16 mouse cellular contexts compared by ENCODE assay signal in the genomic region with DNA sequence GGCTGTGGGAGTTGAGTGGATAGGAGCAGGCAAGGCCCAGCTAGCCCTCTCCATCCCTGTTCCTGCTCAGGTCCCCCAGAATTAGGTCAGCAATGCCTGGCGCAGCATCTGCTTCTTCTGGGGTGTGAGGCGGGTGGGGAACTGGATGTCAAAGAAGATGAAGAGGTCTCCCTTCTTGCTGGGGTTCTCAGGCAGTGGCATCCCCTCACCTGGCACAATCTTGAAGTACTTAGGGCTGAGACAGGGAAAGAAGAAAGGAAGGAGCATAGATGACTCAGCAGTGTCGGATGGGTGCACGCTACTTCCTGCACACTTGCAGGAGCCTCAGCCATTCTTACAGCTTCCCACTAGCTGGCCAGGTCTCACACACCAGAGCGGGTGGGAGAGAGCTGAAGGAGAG. TPM values are rescaled to one million over a fixed set of nuclear protein-coding genes. Genes with fewer than 3 reads are reported as not detected.
A peak's percentile ranks its signal among the peaks of the same experiment; 100 is the strongest.
DNase-seq lines count a peak whose midpoint lies in the region; ATAC-seq lines count a peak whose summit lies in the region.
"Had no signal": no experiment of that assay in that cellular context is flagged by ENCODE, and none has a peak within 500 bp of the region (broad histone marks: within the 10 kb centered on the region; RNA-seq: fewer than 3 reads in every experiment).

No protein-coding gene starts in this region.

- H3K4me1 ChIP-seq in midbrain, embryonic 10.5 days: 0 out of 2 replicates have a peak, but pooled peaks cover 7% of the 10 kb centered on the region
- H3K4me1 ChIP-seq in midbrain, embryonic 13.5 days (replicated peaks): 0 out of 2 replicates have a peak, but pooled peaks cover 4% of the 10 kb centered on the region
- H3K4me1 ChIP-seq: embryonic facial prominence, embryonic 13.5 days; midbrain, embryonic 12.5 days had no signal

- no peak for DNase-seq in midbrain, embryonic 10.5 days (ENCODE audit: low spot score)
- peak; percentile 54 for DNase-seq in thymus, postnatal 4 days
- DNase-seq in layer of hippocampus, postnatal 25 days (ENCODE audit: extremely low spot score in 1 of 2, low spot score in 1 of 2): no peak
- no peak for DNase-seq in cerebellum, postnatal 4 days (ENCODE audit: low spot score in 2 of 2)
- no peak for DNase-seq in urinary bladder, postnatal 36 days (ENCODE audit: low spot score in 2 of 2)
- DNase-seq: adrenal gland, adult 2 months; cerebellum, adult 11 months; right cerebral cortex, postnatal 4 days had no signal

- no peak for ATAC-seq in midbrain, embryonic 13.5 days
- ATAC-seq in erythroblast, adult 5-6 weeks (replicated peaks; ENCODE audit: low FRiP score, poor library complexity, severe bottlenecking): peak; percentile 8
- peak; percentile 36 for ATAC-seq in megakaryocyte progenitor cell, adult 5-6 weeks (replicated peaks; ENCODE audit: poor library complexity)

- peaks cover 18% of the 10 kb centered on the region for H3K36me3 ChIP-seq in midbrain, embryonic 10.5 days
- H3K36me3 ChIP-seq in midbrain, embryonic 13.5 days: peaks cover 7% of the 10 kb centered on the region; the same call in 1 of the 2 replicates

- H3K27me3 ChIP-seq in midbrain, embryonic 10.5 days (ENCODE audit: low read depth, poor library complexity, severe bottlenecking): no peaks in the 10 kb centered on the region
- H3K27me3 ChIP-seq in midbrain, embryonic 13.5 days: no peaks in the 10 kb centered on the region
- H3K27me3 ChIP-seq: embryonic facial prominence, embryonic 13.5 days; limb, embryonic 12.5 days had no signal

- 91% methylated on average over 5 of the region's 5 CpGs for WGBS in midbrain, embryonic 10.5 days
- 88% methylated on average over 5 of the region's 5 CpGs for WGBS in midbrain, embryonic 13.5 days

- no peak overlapping the region for H3K4me2 ChIP-seq in midbrain, embryonic 13.5 days (replicated peaks)
- H3K4me2 ChIP-seq: embryonic facial prominence, embryonic 13.5 days; heart, embryonic 11.5 days; limb, embryonic 12.5 days; midbrain, embryonic 12.5 days had no signal

- H3K9me3 ChIP-seq in midbrain, embryonic 10.5 days (replicated peaks): no peaks in the 10 kb centered on the region
- no peaks in the 10 kb centered on the region for H3K9me3 ChIP-seq in midbrain, embryonic 13.5 days
- H3K9me3 ChIP-seq: embryonic facial prominence, embryonic 13.5 days; limb, embryonic 12.5 days; midbrain, embryonic 12.5 days had no signal

- H3K27ac ChIP-seq in midbrain, embryonic 10.5 days (replicated peaks): 0 out of 2 replicates have a peak overlapping the region, but pooled peaks have one; percentile 13
- H3K27ac ChIP-seq in midbrain, embryonic 13.5 days: no peak overlapping the region
- H3K27ac ChIP-seq: embryonic facial prominence, embryonic 13.5 days; limb, embryonic 12.5 days; midbrain, embryonic 12.5 days had no signal

- no peak overlapping the region for H3K9ac ChIP-seq in midbrain, embryonic 13.5 days (replicated peaks)
- H3K9ac ChIP-seq: embryonic facial prominence, embryonic 13.5 days; limb, embryonic 12.5 days; midbrain, embryonic 12.5 days had no signal

- H3K4me3 ChIP-seq in midbrain, embryonic 10.5 days: no peak overlapping the region
- H3K4me3 ChIP-seq in midbrain, embryonic 13.5 days (replicated peaks): no peak overlapping the region
- H3K4me3 ChIP-seq: embryonic facial prominence, embryonic 13.5 days; limb, embryonic 12.5 days; midbrain, embryonic 12.5 days had no signal

RNA-seq across cellular contexts. Expression of a gene that starts 9.9 kb away (rescaled TPM):
- 81.4 and 93.1 TPM in 2 replicates for polyA plus RNA-seq in midbrain, embryonic 10.5 days (2016; fragmentation: Nextera tagmentation; extraction: Ambion mirVana)
- polyA plus RNA-seq in midbrain, embryonic 13.5 days (2015; fragmentation: Nextera tagmentation; extraction: Ambion mirVana): 51.9 and 52.5 TPM in 2 replicates
- 1,034 and 1,242 TPM in 2 replicates for total RNA-seq in erythroblast, adult 5-6 weeks (2015; ENCODE audit: low replicate concordance)
- 1,143 and 1,228 TPM in 2 replicates for total RNA-seq in erythroblast, adult 5-6 weeks (2017; ENCODE audit: low replicate concordance)
- total RNA-seq in megakaryocyte progenitor cell, adult 5-6 weeks (2015): 208 and 232 TPM in 2 replicates
- total RNA-seq in megakaryocyte progenitor cell, adult 5-6 weeks (2017): 90.4 and 97.3 TPM in 2 replicates
- total RNA-seq in layer of hippocampus, postnatal 25 days (2021): 10 to 100 TPM; 67.2 to 72.0 TPM

RNA-seq across cellular contexts. Expression of a gene that starts 11.7 kb away (rescaled TPM):
- 0.42 and 0.81 TPM in 2 replicates for polyA plus RNA-seq in midbrain, embryonic 10.5 days (2016; fragmentation: Nextera tagmentation; extraction: Ambion mirVana)
- 1.2 and 3.2 TPM in 2 replicates for polyA plus RNA-seq in midbrain, embryonic 13.5 days (2015; fragmentation: Nextera tagmentation; extraction: Ambion mirVana)
- 1.5 TPM in 1 of 2 replicates, not detected in the other for total RNA-seq in erythroblast, adult 5-6 weeks (2015; ENCODE audit: low replicate concordance)
- 2.6 and 9.2 TPM in 2 replicates for total RNA-seq in erythroblast, adult 5-6 weeks (2017; ENCODE audit: low replicate concordance)
- not detected in 2 replicates for total RNA-seq in megakaryocyte progenitor cell, adult 5-6 weeks (2015)
- 0.17 TPM in 1 of 2 replicates, not detected in the other for total RNA-seq in megakaryocyte progenitor cell, adult 5-6 weeks (2017)
- total RNA-seq in layer of hippocampus, postnatal 25 days (2021): under 1 TPM; 0.35 to 0.81 TPM

RNA-seq across cellular contexts. Expression of a gene that starts 30.3 kb away (rescaled TPM):
- not detected in 2 replicates for polyA plus RNA-seq in midbrain, embryonic 10.5 days (2016; fragmentation: Nextera tagmentation; extraction: Ambion mirVana)
- not detected in 2 replicates for polyA plus RNA-seq in midbrain, embryonic 13.5 days (2015; fragmentation: Nextera tagmentation; extraction: Ambion mirVana)
- total RNA-seq in erythroblast, adult 5-6 weeks (2015; ENCODE audit: low replicate concordance): 0.42 TPM in 1 of 2 replicates, not detected in the other
- 0.56 TPM in 1 of 2 replicates, not detected in the other for total RNA-seq in erythroblast, adult 5-6 weeks (2017; ENCODE audit: low replicate concordance)
- total RNA-seq in megakaryocyte progenitor cell, adult 5-6 weeks (2015): 0.15 TPM in 1 of 2 replicates, not detected in the other
- not detected in 2 replicates for total RNA-seq in megakaryocyte progenitor cell, adult 5-6 weeks (2017)
- total RNA-seq in layer of hippocampus, postnatal 25 days (2021): 1 to 10 TPM; 2.0 to 2.5 TPM
- polyA plus RNA-seq: embryonic facial prominence, embryonic 13.5 days; heart, embryonic 11.5 days; intestine, embryonic 14.5 days; limb, embryonic 12.5 days; midbrain, embryonic 12.5 days had no signal

RNA-seq across cellular contexts. Expression of a gene that starts 33.8 kb away (rescaled TPM):
- polyA plus RNA-seq in midbrain, embryonic 10.5 days (2016; fragmentation: Nextera tagmentation; extraction: Ambion mirVana): 22.0 and 22.8 TPM in 2 replicates
- polyA plus RNA-seq in midbrain, embryonic 13.5 days (2015; fragmentation: Nextera tagmentation; extraction: Ambion mirVana): 16.7 and 19.7 TPM in 2 replicates
- 1.7 and 4.0 TPM in 2 replicates for total RNA-seq in erythroblast, adult 5-6 weeks (2015; ENCODE audit: low replicate concordance)
- total RNA-seq in erythroblast, adult 5-6 weeks (2017; ENCODE audit: low replicate concordance): 6.7 and 9.8 TPM in 2 replicates
- total RNA-seq in megakaryocyte progenitor cell, adult 5-6 weeks (2015): 10.7 and 21.3 TPM in 2 replicates
- 11.6 and 13.0 TPM in 2 replicates for total RNA-seq in megakaryocyte progenitor cell, adult 5-6 weeks (2017)
- 10 to 100 TPM in 1 of 2 experiments, 1 to 10 TPM in 1; 9.2 to 10.0 TPM for total RNA-seq in layer of hippocampus, postnatal 25 days (2021)

Comparison
In these comparisons a context has a peak if more than half of its experiments do, and no peak if none do; other contexts are left out.
1. RNA of a gene that starts 9.9 kb away (total RNA-seq): 1,034 to 1,242 TPM in erythroblast, adult 5-6 weeks; 90.4 to 232 TPM in megakaryocyte progenitor cell, adult 5-6 weeks and 67.2 to 72.0 TPM in layer of hippocampus, postnatal 25 days; every median in the first group is over 4 times any median in the second.